Mouse (Mus musculus) kidney, adult 8-10 months (tissue): ENCODE measurements around the gene 4930507D05Rik.
A peak's percentile ranks its signal among the peaks of the same experiment; 100 is the strongest.
"Not testable (repeated sequence)": the region's sequence is repeated elsewhere in the genome, so short reads cannot be mapped to it uniquely, and the experiment has no call there.

ENCODE experiments used
- DNase-seq, 2 experiments: peaks; one replicate each; pipeline ENCODE4 v3.0.0; 2022

4930507D05Rik gene

DNA sequence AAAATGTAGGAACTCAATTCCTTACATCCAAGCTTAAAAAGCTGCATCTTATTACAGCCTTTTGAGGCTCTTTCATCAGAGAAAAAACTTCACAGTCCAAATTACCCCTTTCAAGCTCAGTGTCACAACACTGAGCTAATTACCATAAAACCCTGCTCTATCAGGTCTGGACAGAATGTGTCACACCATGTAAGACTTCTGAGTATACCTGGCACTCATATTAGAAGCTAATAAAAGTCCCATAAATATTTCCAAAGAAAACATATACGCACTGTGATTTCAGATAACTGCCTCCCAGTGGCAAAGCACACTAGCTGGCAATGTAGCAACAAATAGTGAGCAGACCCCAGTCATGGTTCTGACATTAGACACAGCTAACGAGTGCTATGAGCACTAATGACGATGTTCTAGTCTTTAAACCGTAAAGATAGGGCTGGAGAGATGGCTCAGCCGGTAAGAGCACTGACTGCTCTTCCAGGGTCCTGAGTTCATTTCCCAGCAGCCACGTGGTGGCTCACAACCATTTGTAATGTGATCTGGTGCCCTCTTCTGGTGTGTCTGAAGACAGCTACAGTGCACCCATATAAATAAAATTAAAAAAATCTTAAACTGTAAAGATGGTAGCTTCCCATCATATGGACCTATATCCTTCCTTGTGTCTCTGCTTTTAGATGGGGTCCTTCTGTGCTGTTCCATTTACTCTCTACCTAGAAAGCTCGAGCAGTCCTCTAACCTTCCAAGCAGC lies 32.0 kb downstream of the 4930507D05Rik start:
- no peak for DNase-seq

DNA sequence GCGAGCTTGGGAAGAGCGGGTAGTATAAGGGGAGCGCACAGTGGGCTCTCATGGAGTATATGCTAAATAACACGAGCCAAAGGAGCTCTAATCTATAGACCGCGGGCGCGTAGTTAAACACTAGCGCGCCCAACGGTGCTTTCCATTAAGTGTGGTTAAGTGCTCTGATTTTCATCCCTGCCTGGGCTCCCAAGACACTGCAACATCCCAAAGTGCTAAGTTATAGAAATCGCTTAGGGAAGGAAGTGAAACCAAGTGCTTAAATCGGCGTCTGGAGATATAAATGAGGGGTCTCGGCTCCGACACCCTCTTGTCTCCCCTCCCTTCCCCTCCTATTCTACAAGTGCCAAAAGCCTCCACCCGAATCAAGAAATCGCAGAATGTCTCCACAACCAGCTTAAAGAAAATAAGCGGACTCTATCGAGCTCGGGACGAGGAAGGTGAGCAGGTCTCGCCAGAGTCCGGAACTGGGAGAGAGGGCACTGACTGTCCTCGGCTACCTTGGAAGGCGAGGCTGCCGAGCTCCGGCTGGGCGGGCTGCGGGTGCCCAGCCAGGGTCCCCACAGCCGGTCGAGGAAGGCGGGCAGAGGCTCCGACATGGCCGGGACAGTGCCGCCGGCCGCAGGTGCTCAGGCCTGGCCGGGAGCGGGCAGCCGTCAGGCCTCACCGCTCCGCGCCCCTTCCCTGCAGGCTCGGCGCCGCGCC lies 36.7 kb downstream of the 4930507D05Rik start:
- DNase-seq: no peak

DNA sequence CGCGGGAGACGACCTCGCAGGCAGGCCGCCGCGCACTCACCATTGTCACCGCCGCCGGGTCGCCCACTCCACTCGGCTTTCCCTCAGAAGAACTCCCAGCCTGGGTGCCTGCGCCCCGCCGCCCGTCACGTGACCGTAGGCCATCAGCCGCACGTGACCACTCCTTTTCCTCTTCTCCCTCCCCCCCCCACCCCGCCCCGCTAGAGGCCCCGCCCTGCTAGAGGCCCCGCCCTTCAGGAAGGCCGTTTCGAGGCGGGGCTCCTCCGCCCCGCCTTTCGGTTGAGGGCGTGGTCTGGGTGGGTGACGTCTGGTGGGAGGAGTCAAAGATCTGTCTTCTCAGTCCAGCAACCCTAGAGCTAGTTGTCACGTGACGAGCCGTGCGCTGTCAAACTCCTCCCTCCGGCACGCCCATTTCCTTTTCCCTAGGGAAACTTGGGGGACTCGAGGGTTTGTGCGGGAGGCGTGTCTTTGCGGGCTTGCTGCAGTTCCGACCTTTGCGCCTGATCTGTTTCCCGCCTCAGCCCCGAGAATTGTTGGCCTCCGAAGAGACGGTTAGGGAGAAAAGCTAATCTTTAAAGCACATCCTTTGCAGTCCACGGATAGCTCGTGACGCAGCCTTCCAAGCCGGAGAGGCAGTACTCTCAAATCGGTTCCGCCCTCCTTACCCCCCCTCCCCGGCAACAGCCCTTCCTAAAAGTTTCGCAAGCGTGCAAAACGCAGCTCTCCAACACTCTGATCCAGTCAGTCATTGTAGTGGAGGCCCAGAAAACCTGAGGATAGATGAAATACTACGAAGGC lies 37.5 kb downstream of the 4930507D05Rik start, which contains the start of gene Vps26a:
Gene Vps26a, minus strand, starts transcription at position 188 of the 798 bp plus-strand sequence.
- peak; percentile 99 to 100 for DNase-seq

DNA sequence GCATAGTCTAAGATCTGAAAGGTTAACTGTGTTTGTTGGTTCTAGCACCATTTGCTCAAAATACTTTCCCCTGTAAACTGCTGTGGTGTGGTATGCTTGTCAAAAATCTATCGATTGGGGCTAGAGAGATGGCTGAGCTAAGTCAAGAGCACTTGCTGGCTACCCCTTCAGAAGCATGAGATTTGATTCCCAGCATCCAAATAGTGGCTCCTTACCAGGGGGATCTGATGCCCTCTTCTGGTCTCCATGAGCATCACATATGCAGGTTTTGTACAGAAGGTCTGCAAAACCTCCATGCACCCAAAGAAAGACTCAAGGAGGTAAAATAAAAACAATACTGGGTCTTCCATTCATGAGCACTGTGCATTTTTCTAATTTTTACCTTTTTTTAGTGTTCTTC lies 39.0 kb downstream of the 4930507D05Rik start:
- peak; percentile 44 to 64 for DNase-seq

DNA sequence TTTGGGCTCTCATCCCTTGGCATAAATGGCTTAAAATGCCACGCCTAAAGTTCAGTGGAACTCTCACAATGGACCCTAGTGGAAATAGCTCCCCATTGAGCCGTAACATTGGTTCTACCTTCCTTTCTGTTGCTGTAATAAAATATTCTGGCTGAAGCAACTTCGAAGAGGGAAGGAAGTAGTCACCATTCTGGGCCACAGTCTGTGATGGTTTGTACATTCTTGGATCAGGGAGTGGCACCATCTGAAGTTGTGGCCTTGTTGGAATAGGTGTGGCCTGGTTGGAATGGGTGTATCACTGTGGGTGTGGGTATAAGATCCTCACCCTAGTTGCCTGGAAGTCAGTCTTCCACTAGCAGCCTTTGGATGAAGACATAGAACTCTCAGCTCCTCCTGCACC lies 42.4 kb downstream of the 4930507D05Rik start:
- not testable (repeated sequence) for DNase-seq

DNA sequence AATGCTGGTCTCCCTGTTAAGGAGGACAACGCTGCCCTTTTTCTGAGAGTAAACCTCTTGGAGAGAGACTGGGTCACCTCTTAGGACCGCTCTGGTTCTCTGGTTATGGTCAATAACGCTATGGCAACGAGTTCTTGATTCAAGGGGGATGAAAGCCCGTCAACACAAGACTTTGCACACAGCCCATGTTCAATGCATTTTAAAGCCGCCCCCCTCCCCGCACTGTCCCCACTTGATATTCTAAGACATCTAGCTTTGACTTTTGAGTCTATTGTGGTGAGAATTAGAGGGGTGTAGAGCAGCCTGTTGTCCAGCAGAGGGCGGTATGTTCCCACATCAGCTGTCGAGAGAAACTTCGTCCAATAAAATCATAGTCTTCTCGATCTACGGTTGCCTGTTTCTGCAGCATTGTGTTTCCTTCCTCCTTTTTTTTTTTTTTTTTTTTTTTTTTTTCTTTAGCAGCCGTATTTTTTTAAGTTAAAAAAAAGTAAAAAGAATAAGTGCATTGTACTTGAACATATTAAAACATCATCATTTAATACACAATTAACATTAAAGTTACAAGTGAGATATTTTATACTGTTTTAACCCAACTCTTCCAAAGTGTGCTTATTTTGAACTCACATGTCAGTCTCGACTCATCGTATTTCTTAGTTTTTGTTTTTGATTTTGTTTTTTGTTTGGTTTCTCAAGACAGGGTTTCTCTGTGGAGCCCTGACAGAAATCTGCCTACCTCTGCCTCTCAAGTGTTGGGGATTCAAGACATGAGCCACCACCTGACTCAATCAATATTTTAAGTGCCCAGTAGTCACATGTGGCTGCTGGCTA lies 51.0 kb downstream of the 4930507D05Rik start:
- peak; percentile 48 to 53 for DNase-seq
